Mouse (Mus musculus): Measurements from ENCODE around the gene Smok2b. TPM values are rescaled to one million over a fixed set of nuclear protein-coding genes. Genes with fewer than 3 reads are reported as not detected.
"Not testable (repeated sequence)": the region's sequence is repeated elsewhere in the genome, so short reads cannot be mapped to it uniquely, and the experiment has no call there.

The Smok2b gene
- not detected in 2 replicates for polyA plus RNA-seq (2016; fragmentation: Nextera tagmentation; extraction: Ambion mirVana)

DNA sequence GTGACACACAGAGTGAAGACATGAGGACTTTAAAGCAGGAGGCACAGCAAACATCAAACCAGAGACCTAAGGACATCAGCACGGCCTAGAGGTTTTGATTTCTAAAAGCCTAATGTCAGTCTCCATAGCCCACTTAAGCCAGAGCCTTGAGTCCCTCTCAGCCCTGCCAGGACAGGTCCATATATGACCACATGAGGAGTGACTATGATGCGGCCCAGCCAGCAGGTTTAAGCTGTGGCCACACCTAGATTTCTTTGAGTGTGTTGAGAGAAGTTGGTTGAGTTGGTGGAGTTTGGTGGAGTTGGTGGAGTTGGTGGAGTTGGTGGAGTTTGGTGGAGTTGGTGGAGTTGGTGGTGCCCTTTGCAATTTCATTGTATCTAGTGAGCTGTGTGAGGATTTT, at the start of gene Smok2b:
TSS of gene Smok2b (plus strand) at position 301 of the 400 bp plus-strand sequence.
- H3K36me3 ChIP-seq; H3K4me3 ChIP-seq; DNase-seq (ENCODE audit: low spot score); H3K27me3 ChIP-seq (ENCODE audit: insufficient read depth, poor library complexity, severe bottlenecking); H3K4me1 ChIP-seq; H3K27ac ChIP-seq: not testable (repeated sequence)
- H3K9me3 ChIP-seq = peaks cover 94% of the 10 kb centered on the region
- 71% methylated on average over 2 of the region's 2 CpGs for WGBS

- H3K27ac ChIP-seq; H3K27me3 ChIP-seq (ENCODE audit: insufficient read depth, poor library complexity, severe bottlenecking); H3K4me1 ChIP-seq; H3K4me3 ChIP-seq; H3K36me3 ChIP-seq: not testable (repeated sequence)
- peaks cover 41% of the 10 kb centered on the region for H3K9me3 ChIP-seq
- 86% methylated on average over 5 of the region's 5 CpGs for WGBS
- peak; percentile 61 for DNase-seq (ENCODE audit: low spot score)
Observed at GRCm38 (mm10) chr17:13180491-13180890, 49.6 kb upstream of the Smok2b start.

DNA sequence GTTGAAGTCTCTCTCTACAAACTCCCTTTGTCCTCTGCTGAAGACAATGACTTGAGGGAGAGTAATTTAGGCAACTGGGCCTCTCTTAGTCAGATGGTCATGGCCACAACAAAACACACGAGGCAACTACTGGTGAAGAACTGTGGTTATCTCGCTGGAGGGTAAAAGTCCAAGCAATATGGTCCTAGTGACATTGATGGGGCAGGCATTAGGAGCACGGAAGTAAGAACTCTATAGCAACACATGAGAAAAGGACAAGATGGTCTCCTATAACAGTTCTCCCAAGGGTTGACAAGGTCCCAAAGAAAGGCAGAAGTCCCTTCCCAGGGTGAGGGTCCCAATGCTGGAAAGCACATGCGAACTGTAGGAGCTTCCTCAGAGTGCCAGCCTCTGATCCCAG, 47.3 kb upstream of the Smok2b start:
- H3K36me3 ChIP-seq; H3K4me1 ChIP-seq; H3K27ac ChIP-seq; H3K27me3 ChIP-seq (ENCODE audit: insufficient read depth, poor library complexity, severe bottlenecking); H3K4me3 ChIP-seq: not testable (repeated sequence)
- 73% methylated on average over 3 of the region's 4 CpGs for WGBS
- peaks cover 61% of the 10 kb centered on the region for H3K9me3 ChIP-seq
- DNase-seq (ENCODE audit: low spot score) = peak; percentile 50

- DNase-seq (ENCODE audit: low spot score) = peak; percentile 58
- not testable (repeated sequence) for H3K36me3 ChIP-seq; H3K27me3 ChIP-seq (ENCODE audit: insufficient read depth, poor library complexity, severe bottlenecking); H3K4me3 ChIP-seq; H3K4me1 ChIP-seq; H3K27ac ChIP-seq
- peaks cover 67% of the 10 kb centered on the region for H3K9me3 ChIP-seq
- 86% methylated on average over 4 of the region's 5 CpGs for WGBS
Observed at GRCm38 (mm10) chr17:13184514-13184913, 45.5 kb upstream of the Smok2b start.

DNA sequence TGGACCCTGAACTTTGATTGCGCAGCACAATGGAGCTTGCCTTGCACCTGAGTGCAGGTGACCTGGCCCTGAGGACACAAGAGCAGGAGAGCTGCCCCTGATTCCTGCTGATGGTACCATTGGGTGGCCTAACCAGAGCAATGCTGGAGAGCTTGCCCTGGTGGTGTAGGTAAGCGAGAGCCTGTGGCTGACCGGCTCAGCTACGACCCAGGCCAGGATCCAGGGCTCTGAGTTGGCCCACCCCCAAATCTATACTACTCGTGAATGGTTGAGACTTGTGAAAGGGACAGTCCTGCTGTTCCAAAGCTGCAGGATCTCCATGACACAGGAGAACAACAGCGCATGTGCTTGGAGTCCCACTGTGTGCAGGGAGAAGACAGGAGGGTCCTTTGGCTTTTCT, 43.5 kb upstream of the Smok2b start:
- not testable (repeated sequence) for H3K36me3 ChIP-seq; H3K4me3 ChIP-seq; H3K4me1 ChIP-seq; H3K27ac ChIP-seq; H3K27me3 ChIP-seq (ENCODE audit: insufficient read depth, poor library complexity, severe bottlenecking)
- 75% methylated on average over 6 of the region's 6 CpGs for WGBS
- peaks cover 62% of the 10 kb centered on the region for H3K9me3 ChIP-seq
- peak; percentile 77 for DNase-seq (ENCODE audit: low spot score)

DNA sequence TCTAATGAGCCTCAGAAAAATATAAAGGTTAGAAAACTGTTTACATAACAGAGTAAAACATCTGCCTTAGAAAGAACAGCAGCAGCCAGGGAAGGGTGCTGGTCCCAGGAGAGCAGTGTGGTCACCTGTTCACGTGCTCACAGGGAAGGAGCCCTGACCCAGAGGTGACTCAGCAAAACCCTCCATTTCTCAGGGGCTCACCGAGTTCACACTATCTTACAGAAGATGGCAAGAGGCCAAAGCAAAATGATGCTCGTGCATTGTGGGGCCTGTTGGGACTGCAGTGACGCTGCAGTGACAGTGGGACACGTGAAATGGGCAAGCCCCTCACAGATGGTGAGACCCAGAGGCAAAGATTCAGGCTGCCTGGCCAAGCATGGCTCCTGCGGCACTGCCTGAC, 42.4 kb upstream of the Smok2b start:
- H3K4me1 ChIP-seq; H3K27me3 ChIP-seq (ENCODE audit: insufficient read depth, poor library complexity, severe bottlenecking); H3K4me3 ChIP-seq; H3K36me3 ChIP-seq; H3K27ac ChIP-seq: not testable (repeated sequence)
- H3K9me3 ChIP-seq = peaks cover 57% of the 10 kb centered on the region
- peak; percentile 76 for DNase-seq (ENCODE audit: low spot score)
- WGBS = 69% methylated on average over 6 of the region's 6 CpGs

- H3K4me3 ChIP-seq; H3K27ac ChIP-seq; H3K27me3 ChIP-seq (ENCODE audit: insufficient read depth, poor library complexity, severe bottlenecking); DNase-seq (ENCODE audit: low spot score); H3K36me3 ChIP-seq; H3K4me1 ChIP-seq: not testable (repeated sequence)
- peaks cover 58% of the 10 kb centered on the region for H3K9me3 ChIP-seq
- WGBS = 79% methylated on average over 2 of the region's 2 CpGs
Observed at GRCm38 (mm10) chr17:13188846-13189245, 41.2 kb upstream of the Smok2b start.

GRCm38 (mm10) chr17:13190836-13191583, 39.0 kb upstream of the Smok2b start:
- WGBS = 77% methylated on average over 10 of the region's 10 CpGs
- peak; percentile 80 for DNase-seq (ENCODE audit: low spot score)
- H3K36me3 ChIP-seq; H3K27ac ChIP-seq; H3K4me1 ChIP-seq; H3K4me3 ChIP-seq; H3K27me3 ChIP-seq (ENCODE audit: insufficient read depth, poor library complexity, severe bottlenecking): not testable (repeated sequence)
- peaks cover 56% of the 10 kb centered on the region for H3K9me3 ChIP-seq

GRCm38 (mm10) chr17:13196486-13196885, 33.6 kb upstream of the Smok2b start:
- not testable (repeated sequence) for H3K27ac ChIP-seq; H3K4me3 ChIP-seq; H3K27me3 ChIP-seq (ENCODE audit: insufficient read depth, poor library complexity, severe bottlenecking); H3K36me3 ChIP-seq; H3K4me1 ChIP-seq; DNase-seq (ENCODE audit: low spot score)
- 63% methylated on average over 4 of the region's 4 CpGs for WGBS
- H3K9me3 ChIP-seq = peaks cover 52% of the 10 kb centered on the region

- H3K9me3 ChIP-seq = peaks cover 45% of the 10 kb centered on the region
- H3K4me3 ChIP-seq; H3K4me1 ChIP-seq; H3K36me3 ChIP-seq; H3K27ac ChIP-seq; DNase-seq (ENCODE audit: low spot score); H3K27me3 ChIP-seq (ENCODE audit: insufficient read depth, poor library complexity, severe bottlenecking): not testable (repeated sequence)
- 79% methylated on average over 2 of the region's 2 CpGs for WGBS
Observed at GRCm38 (mm10) chr17:13198812-13199211, 31.2 kb upstream of the Smok2b start.

GRCm38 (mm10) chr17:13199880-13200409, 30.1 kb upstream of the Smok2b start:
- not testable (repeated sequence) for H3K4me3 ChIP-seq; H3K4me1 ChIP-seq; H3K36me3 ChIP-seq; H3K27me3 ChIP-seq (ENCODE audit: insufficient read depth, poor library complexity, severe bottlenecking); H3K27ac ChIP-seq; DNase-seq (ENCODE audit: low spot score)
- 77% methylated on average over 8 of the region's 9 CpGs for WGBS
- peaks cover 45% of the 10 kb centered on the region for H3K9me3 ChIP-seq

DNA sequence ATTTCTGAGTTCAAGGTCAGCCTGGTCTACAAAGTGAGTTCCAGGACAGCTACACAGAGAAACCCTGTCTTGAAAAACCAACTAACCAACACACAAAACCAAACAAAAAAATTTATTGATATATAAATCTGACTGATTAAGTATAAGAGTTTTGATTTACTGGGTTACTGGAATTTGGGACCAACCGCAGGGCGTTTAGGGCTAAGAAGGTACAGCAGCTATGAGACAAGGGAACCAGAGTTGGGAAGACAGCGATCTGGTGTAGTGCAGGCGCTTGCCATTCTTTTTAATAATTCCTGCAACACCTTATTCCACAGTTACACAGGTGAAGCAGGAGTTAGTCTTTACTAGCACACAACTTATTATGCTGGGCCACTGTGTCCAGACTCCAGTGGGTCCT, 28.5 kb upstream of the Smok2b start:
- 80% methylated on average over 4 of the region's 4 CpGs for WGBS
- not testable (repeated sequence) for DNase-seq (ENCODE audit: low spot score)

DNA sequence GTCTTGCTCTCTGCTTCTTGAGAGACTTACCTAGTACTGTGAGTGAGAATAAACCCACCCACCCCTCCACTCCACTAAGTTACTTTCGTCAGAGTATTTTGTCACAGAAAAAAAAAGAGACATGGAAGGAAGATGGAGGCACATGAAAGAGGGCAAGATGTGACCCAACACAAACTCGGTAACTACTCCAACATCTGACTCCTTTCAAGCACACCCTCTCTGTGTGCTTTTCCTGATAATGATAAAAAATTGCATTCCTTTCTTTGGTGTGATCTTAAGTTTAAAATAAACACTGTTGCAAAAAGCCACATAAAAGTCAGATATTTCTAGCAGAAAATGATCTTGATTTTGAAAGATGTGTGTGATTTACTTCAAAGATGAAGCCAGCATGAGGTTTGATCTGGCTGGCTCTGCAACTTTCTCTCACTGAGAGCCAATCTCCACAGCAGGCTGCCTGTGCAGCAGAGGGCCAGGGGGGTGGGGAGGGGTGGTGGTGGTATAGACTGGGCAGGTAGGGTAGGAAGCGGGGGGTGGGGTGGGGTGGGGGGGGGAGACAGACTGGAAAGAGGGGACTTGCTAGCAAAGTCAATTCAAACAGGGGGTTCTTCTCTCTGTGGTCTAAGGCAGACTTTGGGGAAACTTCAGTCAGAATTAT, 27.5 kb upstream of the Smok2b start:
- peaks cover 51% of the 10 kb centered on the region for H3K9me3 ChIP-seq
- not testable (repeated sequence) for H3K4me1 ChIP-seq, H3K27ac ChIP-seq

More for the DNA sequence above, 28.5 kb upstream of the Smok2b start:
- H3K9me3 ChIP-seq = peaks cover 42% of the 10 kb centered on the region
- not testable (repeated sequence) for H3K4me3 ChIP-seq; H3K27ac ChIP-seq; H3K27me3 ChIP-seq (ENCODE audit: insufficient read depth, poor library complexity, severe bottlenecking); H3K36me3 ChIP-seq; H3K4me1 ChIP-seq

More for the DNA sequence above, 27.5 kb upstream of the Smok2b start:
- H3K4me3 ChIP-seq; H3K27me3 ChIP-seq (ENCODE audit: insufficient read depth, poor library complexity, severe bottlenecking); H3K36me3 ChIP-seq; DNase-seq (ENCODE audit: low spot score): not testable (repeated sequence)
- whole genome bisulfite sequencing = 75% methylated on average over 2 of the region's 3 CpGs

Data from heart, embryonic 10.5 days (tissue).